In genomic region chrX:51469411-51469810, GRCm38 (mm10) we compare ENCODE assay signal across 29 mouse cellular contexts.
DNase-seq lines count a peak whose midpoint lies in the region; ATAC-seq lines count a peak whose summit lies in the region.
"Had no signal": no experiment of that assay in that cellular context is flagged by ENCODE, and none has a peak within 500 bp of the region (broad histone marks: within the 10 kb centered on the region; RNA-seq: fewer than 3 reads in every experiment).

No protein-coding gene starts in this region.

- intact Hi-C loops in heart, postnatal 10 days (cut with DNase I) = no loop called here

- no peak overlapping the region for H3K4me3 ChIP-seq in forebrain, embryonic 11.5 days (ENCODE audit: low read depth, low read length)
- no peak overlapping the region for H3K4me3 ChIP-seq in forebrain, embryonic 10.5 days
- no peak overlapping the region for H3K4me3 ChIP-seq in forebrain, embryonic 16.5 days (replicated peaks; ENCODE audit: low read length)
- H3K4me3 ChIP-seq: embryonic facial prominence, embryonic 10.5 days; embryonic facial prominence, embryonic 13.5 days; erythroblast, embryonic 14.5 days; gastrocnemius, adult 2 months; heart, embryonic 12.5 days; heart, embryonic 15.5 days had no signal

- 43% methylated on average over 4 of the region's 4 CpGs for WGBS in forebrain, embryonic 11.5 days
- 62% methylated on average over 4 of the region's 4 CpGs for WGBS in forebrain, embryonic 10.5 days
- WGBS in forebrain, embryonic 16.5 days = 32% methylated on average over 4 of the region's 4 CpGs

- peak; percentile 51; the same call in 1 of the 2 replicates for ATAC-seq in forebrain, embryonic 11.5 days (replicated peaks; ENCODE audit: low FRiP score)
- peak; percentile 71 for ATAC-seq in forebrain, embryonic 16.5 days
- ATAC-seq: hindbrain, postnatal 0 days; inflammation-experienced regulatory T-cells, adult 6 months; intestine, embryonic 16.5 days; Patski had no signal

- H3K4me2 ChIP-seq in forebrain, embryonic 11.5 days (ENCODE audit: low read depth, low read length, severe bottlenecking) = no peak overlapping the region
- H3K4me2 ChIP-seq in forebrain, embryonic 16.5 days (ENCODE audit: low read length) = no peak overlapping the region
- H3K4me2 ChIP-seq: embryonic facial prominence, embryonic 13.5 days; heart, embryonic 12.5 days; heart, embryonic 15.5 days; hindbrain, embryonic 14.5 days had no signal

- no peaks in the 10 kb centered on the region for H3K27me3 ChIP-seq in forebrain, embryonic 11.5 days (ENCODE audit: control insufficient read depth, insufficient read depth, low read length)
- H3K27me3 ChIP-seq in forebrain, embryonic 10.5 days (ENCODE audit: poor library complexity, severe bottlenecking) = peaks cover 38% of the 10 kb centered on the region
- no peaks in the 10 kb centered on the region for H3K27me3 ChIP-seq in forebrain, embryonic 16.5 days (replicated peaks; ENCODE audit: control insufficient read depth, insufficient read depth, low read length)
- H3K27me3 ChIP-seq: heart, embryonic 12.5 days; heart, embryonic 15.5 days had no signal

- no peak for DNase-seq in forebrain, embryonic 11.5 days (ENCODE audit: low spot score)
- no peak for DNase-seq in forebrain, embryonic 10.5 days (ENCODE audit: extremely low spot score, low spot score)
- DNase-seq in Muller cell, postnatal 12 days (ENCODE audit: inconsistent ontology term) = peak; percentile 63
- no peak for DNase-seq in heart, postnatal 10 days
- DNase-seq in adipocyte (ENCODE audit: low spot score) = no peak
- DNase-seq: adrenal gland, adult 2 months; adrenal gland, postnatal 14 days; cerebellum, adult 11-12 months; cerebellum, adult 8-10 months; cerebellum, postnatal 10 days; cerebellum, postnatal 36 days; embryo, embryonic 11 days; gastrocnemius, adult 2 months; gastrocnemius, postnatal 14 days; heart, adult 18-20 months; heart, postnatal 14 days; heart, postnatal 4 days; kidney, adult 18-20 months had no signal

- H3K36me3 ChIP-seq in forebrain, embryonic 11.5 days (ENCODE audit: control insufficient read depth, insufficient read depth, low read length) = no peaks in the 10 kb centered on the region
- no peaks in the 10 kb centered on the region for H3K36me3 ChIP-seq in forebrain, embryonic 10.5 days (replicated peaks)
- H3K36me3 ChIP-seq in forebrain, embryonic 16.5 days (ENCODE audit: control insufficient read depth, insufficient read depth) = no peaks in the 10 kb centered on the region
- H3K36me3 ChIP-seq: embryonic facial prominence, embryonic 10.5 days; embryonic facial prominence, embryonic 13.5 days; heart, embryonic 12.5 days; heart, embryonic 15.5 days had no signal

- H3K9ac ChIP-seq in forebrain, embryonic 11.5 days (ENCODE audit: low read length) = no peak overlapping the region
- H3K9ac ChIP-seq in forebrain, embryonic 16.5 days (replicated peaks; ENCODE audit: low read depth, low read length) = no peak overlapping the region
- H3K9ac ChIP-seq: embryonic facial prominence, embryonic 13.5 days; heart, embryonic 12.5 days; heart, embryonic 15.5 days; hindbrain, embryonic 14.5 days had no signal

- H3K9me3 ChIP-seq in forebrain, embryonic 11.5 days (ENCODE audit: control insufficient read depth, low read length) = no peaks in the 10 kb centered on the region
- no peaks in the 10 kb centered on the region for H3K9me3 ChIP-seq in forebrain, embryonic 10.5 days
- H3K9me3 ChIP-seq in forebrain, embryonic 16.5 days (ENCODE audit: control insufficient read depth, low read length) = no peaks in the 10 kb centered on the region
- H3K9me3 ChIP-seq: embryonic facial prominence, embryonic 10.5 days; embryonic facial prominence, embryonic 13.5 days; heart, embryonic 12.5 days; heart, embryonic 15.5 days had no signal

- no peaks in the 10 kb centered on the region for H3K4me1 ChIP-seq in forebrain, embryonic 11.5 days (replicated peaks; ENCODE audit: control insufficient read depth, insufficient read depth, low read length)
- H3K4me1 ChIP-seq in forebrain, embryonic 10.5 days = peaks cover 25% of the 10 kb centered on the region
- peaks cover 3% of the 10 kb centered on the region; the same call in 1 of the 2 replicates for H3K4me1 ChIP-seq in forebrain, embryonic 16.5 days (replicated peaks; ENCODE audit: control insufficient read depth, insufficient read depth, low read length)
- H3K4me1 ChIP-seq: heart, embryonic 12.5 days; heart, embryonic 15.5 days had no signal

- no peak overlapping the region for H3K27ac ChIP-seq in forebrain, embryonic 11.5 days (ENCODE audit: low read depth, low read length)
- no peak overlapping the region for H3K27ac ChIP-seq in forebrain, embryonic 10.5 days
- no peak overlapping the region for H3K27ac ChIP-seq in forebrain, embryonic 16.5 days (ENCODE audit: low read length)
- H3K27ac ChIP-seq: embryonic facial prominence, embryonic 10.5 days; embryonic facial prominence, embryonic 13.5 days; gastrocnemius, adult 2 months; heart, embryonic 15.5 days; hindbrain, embryonic 14.5 days; hindbrain, postnatal 0 days had no signal
